Mouse (Mus musculus) adipose tissue, adult 10 weeks (tissue): ENCODE data around the gene Chrm2. TPM values are rescaled to one million over a fixed set of nuclear protein-coding genes. Genes with fewer than 3 reads are reported as not detected.

Experiments used
- polyA plus RNA-seq: library from polyadenylated mRNA; stranded (reverse); fragments of 350-450 nt; fragmentation: Illumina TruSeq; extraction: RNeasy Lipid Tissue Mini Kit (QIAGEN cat#74804); gene quantifications from one replicate; pipeline ENCODE4 v1.2.3, GENCODE M21; 2014; ENCODE audit warnings: low read depth, low replicate concordance

Gene Chrm2
- polyA plus RNA-seq: 0.10 TPM

GRCm38 (mm10) chr6:36387612-36388400 is at the start of gene Chrm2:
Gene Chrm2 (plus strand): TSS chr6:36388084.

